In the genomic region with DNA sequence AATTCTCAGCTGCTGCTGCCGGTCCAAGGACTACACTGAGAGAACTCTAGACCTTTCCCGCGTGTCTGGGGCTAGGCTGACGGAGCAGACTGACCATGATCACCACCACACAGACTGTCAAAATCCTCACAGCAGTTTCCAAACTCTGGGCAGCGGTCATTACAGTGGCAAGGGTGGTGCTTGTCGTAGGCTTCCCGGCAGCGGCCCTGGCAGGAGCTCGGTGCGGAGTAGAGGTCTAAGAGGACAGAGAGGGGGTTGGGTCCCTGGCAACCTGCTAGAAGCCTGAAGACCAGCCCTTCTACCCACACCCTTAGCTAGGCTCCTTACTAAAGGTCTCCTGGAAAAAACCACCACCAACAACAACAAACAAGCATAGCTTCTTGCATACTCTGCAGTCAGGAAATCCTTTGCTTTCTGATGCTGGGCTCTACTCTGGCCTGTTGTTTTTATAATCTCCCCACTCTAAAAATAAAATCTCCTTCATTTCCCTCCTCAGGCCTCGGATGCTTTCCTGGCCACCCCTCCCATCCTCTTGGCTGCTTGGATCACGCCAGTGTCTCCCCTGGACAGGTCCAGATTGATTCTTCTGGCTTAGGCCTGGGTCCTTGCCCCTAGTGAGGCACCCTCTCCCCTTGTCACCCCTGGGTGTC, we compare ENCODE assay signal across 9 mouse cellular contexts. TPM values are rescaled to one million over a fixed set of nuclear protein-coding genes. Genes with fewer than 3 reads are reported as not detected.
DNase-seq lines count a peak whose midpoint lies in the region; ATAC-seq and TF ChIP-seq lines count a peak whose summit lies in the region.
"Had no signal": no experiment of that assay in that cellular context is flagged by ENCODE, and none has a peak within 500 bp of the region (broad histone marks: within the 10 kb centered on the region; RNA-seq: fewer than 3 reads in every experiment).

No protein-coding gene starts in this region.

- no peak overlapping the region for H3K27ac ChIP-seq in midbrain, postnatal 0 days (ENCODE audit: low read depth, low read length)
- no peak overlapping the region for H3K27ac ChIP-seq in midbrain, embryonic 13.5 days

- ATAC-seq in midbrain, postnatal 0 days (ENCODE audit: low FRiP score): no peak
- ATAC-seq in midbrain, embryonic 13.5 days: no peak

- H3K9ac ChIP-seq in midbrain, postnatal 0 days (replicated peaks; ENCODE audit: low read length, poor library complexity, severe bottlenecking): 0 out of 2 replicates have a peak overlapping the region, but pooled peaks have one; percentile 36
- H3K9ac ChIP-seq in midbrain, embryonic 13.5 days (replicated peaks): no peak overlapping the region

- H3K4me3 ChIP-seq in midbrain, postnatal 0 days (ENCODE audit: low read depth, low read length): no peak overlapping the region
- H3K4me3 ChIP-seq in midbrain, embryonic 13.5 days (replicated peaks): no peak overlapping the region

- DNase-seq in adrenal gland, adult 2 months: peak; percentile 30
- no peak for DNase-seq in adrenal gland, postnatal 25 days
- DNase-seq in midbrain, postnatal 0 days (ENCODE audit: low spot score): no peak
- peak; percentile 52 to 75 for DNase-seq in kidney, postnatal 25 days
- DNase-seq in thymus, postnatal 0 days (ENCODE audit: low spot score): peak; percentile 16
- no peak for DNase-seq in spleen, postnatal 36 days (ENCODE audit: low spot score in 2 of 2)
- DNase-seq in yolk sac, embryonic 10.5 days (ENCODE audit: low spot score): no peak
- DNase-seq: embryo, embryonic 11 days had no signal

- H3K36me3 ChIP-seq in midbrain, postnatal 0 days (ENCODE audit: insufficient read depth, low read length): no peaks in the 10 kb centered on the region
- no peaks in the 10 kb centered on the region for H3K36me3 ChIP-seq in midbrain, embryonic 13.5 days

- no peak for TF ChIP-seq CTCF in midbrain, postnatal 0 days (IDR thresholded peaks at IDR 0.05)

- 80% methylated on average over 12 of the region's 12 CpGs for WGBS in midbrain, postnatal 0 days
- WGBS in midbrain, embryonic 13.5 days: 84% methylated on average over 12 of the region's 12 CpGs

- no peaks in the 10 kb centered on the region for H3K9me3 ChIP-seq in midbrain, postnatal 0 days (ENCODE audit: low read length)
- no peaks in the 10 kb centered on the region for H3K9me3 ChIP-seq in midbrain, embryonic 13.5 days

- no peak overlapping the region for H3K4me2 ChIP-seq in midbrain, postnatal 0 days (ENCODE audit: low read depth, low read length, poor library complexity, severe bottlenecking)
- no peak overlapping the region for H3K4me2 ChIP-seq in midbrain, embryonic 13.5 days (replicated peaks)

- H3K4me1 ChIP-seq in midbrain, postnatal 0 days (ENCODE audit: insufficient read depth, low read length): no peaks in the 10 kb centered on the region
- no peaks in the 10 kb centered on the region for H3K4me1 ChIP-seq in midbrain, embryonic 13.5 days (replicated peaks)

- H3K27me3 ChIP-seq in midbrain, postnatal 0 days (ENCODE audit: insufficient read depth, low read length): no peaks in the 10 kb centered on the region; the same call in 1 of the 2 replicates
- H3K27me3 ChIP-seq in midbrain, embryonic 13.5 days: no peaks in the 10 kb centered on the region

RNA-seq across cellular contexts. Expression of gene Endou, which starts 11.0 kb away (rescaled TPM):
- under 1 TPM; 0.35 to 0.66 TPM for total RNA-seq in adrenal gland, adult 2 months (2021)
- 0.38 and 0.66 TPM in 2 replicates for polyA plus RNA-seq in adrenal gland, adult 2 months (2012; rRNA removed)
- 0.71 and 0.82 TPM in 2 replicates for total RNA-seq in adrenal gland, postnatal 25 days (2021)
- total RNA-seq in midbrain, postnatal 0 days (2014; rRNA removed): 0.33 and 0.66 TPM in 2 replicates
- 0.20 TPM in 2 replicates for polyA plus RNA-seq in midbrain, postnatal 0 days (2015; fragmentation: Nextera tagmentation; extraction: Ambion mirVana)
- polyA plus RNA-seq in midbrain, embryonic 13.5 days (2015; fragmentation: Nextera tagmentation; extraction: Ambion mirVana): 0.17 and 0.31 TPM in 2 replicates
- polyA plus RNA-seq in thymus, postnatal 0 days (2015; fragmentation: Nextera tagmentation; extraction: Ambion mirVana): 159 and 186 TPM in 2 replicates

RNA-seq across cellular contexts. Expression of gene Rpap3, which starts 14.5 kb away (rescaled TPM):
- 10 to 100 TPM; 14.6 to 22.9 TPM for total RNA-seq in adrenal gland, adult 2 months (2021)
- polyA plus RNA-seq in adrenal gland, adult 2 months (2012; rRNA removed): 1.1 and 1.2 TPM in 2 replicates
- total RNA-seq in adrenal gland, postnatal 25 days (2021): 20.1 and 25.4 TPM in 2 replicates
- 21.8 and 35.2 TPM in 2 replicates for total RNA-seq in midbrain, postnatal 0 days (2014; rRNA removed)
- 44.4 and 46.2 TPM in 2 replicates for polyA plus RNA-seq in midbrain, postnatal 0 days (2015; fragmentation: Nextera tagmentation; extraction: Ambion mirVana)
- 32.8 and 37.0 TPM in 2 replicates for polyA plus RNA-seq in midbrain, embryonic 13.5 days (2015; fragmentation: Nextera tagmentation; extraction: Ambion mirVana)
- polyA plus RNA-seq in thymus, postnatal 0 days (2015; fragmentation: Nextera tagmentation; extraction: Ambion mirVana): 31.1 and 31.7 TPM in 2 replicates

RNA-seq across cellular contexts. Expression of gene Rapgef3, which starts 47.6 kb away (rescaled TPM):
- total RNA-seq in adrenal gland, adult 2 months (2021): 10 to 100 TPM; 13.4 to 18.6 TPM
- 44.5 and 52.6 TPM in 2 replicates for polyA plus RNA-seq in adrenal gland, adult 2 months (2012; rRNA removed)
- total RNA-seq in adrenal gland, postnatal 25 days (2021): 16.9 and 26.0 TPM in 2 replicates
- total RNA-seq in midbrain, postnatal 0 days (2014; rRNA removed): 34.9 and 39.7 TPM in 2 replicates
- polyA plus RNA-seq in midbrain, postnatal 0 days (2015; fragmentation: Nextera tagmentation; extraction: Ambion mirVana): 15.8 and 16.5 TPM in 2 replicates
- polyA plus RNA-seq in midbrain, embryonic 13.5 days (2015; fragmentation: Nextera tagmentation; extraction: Ambion mirVana): 7.2 and 9.0 TPM in 2 replicates
- 61.7 and 72.6 TPM in 2 replicates for polyA plus RNA-seq in thymus, postnatal 0 days (2015; fragmentation: Nextera tagmentation; extraction: Ambion mirVana)

RNA-seq across cellular contexts. Expression of gene Slc48a1, which starts 58.2 kb away (rescaled TPM):
- total RNA-seq in adrenal gland, adult 2 months (2021): 100 to 1,000 TPM; 116 to 158 TPM
- polyA plus RNA-seq in adrenal gland, adult 2 months (2012; rRNA removed): 204 and 217 TPM in 2 replicates
- total RNA-seq in adrenal gland, postnatal 25 days (2021): 92.4 and 108 TPM in 2 replicates
- total RNA-seq in midbrain, postnatal 0 days (2014; rRNA removed): 61.5 and 78.8 TPM in 2 replicates
- 152 and 173 TPM in 2 replicates for polyA plus RNA-seq in midbrain, postnatal 0 days (2015; fragmentation: Nextera tagmentation; extraction: Ambion mirVana)
- polyA plus RNA-seq in midbrain, embryonic 13.5 days (2015; fragmentation: Nextera tagmentation; extraction: Ambion mirVana): 48.0 and 59.8 TPM in 2 replicates
- 44.5 and 48.3 TPM in 2 replicates for polyA plus RNA-seq in thymus, postnatal 0 days (2015; fragmentation: Nextera tagmentation; extraction: Ambion mirVana)

Comparison
In these comparisons a context has a peak if more than half of its experiments do, and no peak if none do; other contexts are left out.
1. DNase-seq: peak in adrenal gland, adult 2 months (single experiment), kidney, postnatal 25 days (2 of 2) and thymus, postnatal 0 days (single experiment); none in adrenal gland, postnatal 25 days (single experiment), midbrain, postnatal 0 days (single experiment), spleen, postnatal 36 days (0 of 2) and yolk sac, embryonic 10.5 days (single experiment).
2. RNA of gene Endou, which starts 11.0 kb away (polyA plus RNA-seq): 159 to 186 TPM in thymus, postnatal 0 days; 0.38 to 0.66 TPM in adrenal gland, adult 2 months, 0.17 to 0.31 TPM in midbrain, embryonic 13.5 days and 0.20 TPM in midbrain, postnatal 0 days; every median in the first group is over 10 times any median in the second.
3. RNA of gene Rpap3, which starts 14.5 kb away (polyA plus RNA-seq): 44.4 to 46.2 TPM in midbrain, postnatal 0 days, 32.8 to 37.0 TPM in midbrain, embryonic 13.5 days and 31.1 to 31.7 TPM in thymus, postnatal 0 days; 1.1 to 1.2 TPM in adrenal gland, adult 2 months; every median in the first group is over 10 times any median in the second.